Mouse (Mus musculus) kidney, postnatal 4 days (tissue): ENCODE results near the gene Sct.

Experiments
- DNase-seq, 2 experiments: peaks; one replicate each; pipeline ENCODE4 v3.0.0; 2021; ENCODE audit warnings: mixed read lengths in 2 of 2

Gene Sct

DNA sequence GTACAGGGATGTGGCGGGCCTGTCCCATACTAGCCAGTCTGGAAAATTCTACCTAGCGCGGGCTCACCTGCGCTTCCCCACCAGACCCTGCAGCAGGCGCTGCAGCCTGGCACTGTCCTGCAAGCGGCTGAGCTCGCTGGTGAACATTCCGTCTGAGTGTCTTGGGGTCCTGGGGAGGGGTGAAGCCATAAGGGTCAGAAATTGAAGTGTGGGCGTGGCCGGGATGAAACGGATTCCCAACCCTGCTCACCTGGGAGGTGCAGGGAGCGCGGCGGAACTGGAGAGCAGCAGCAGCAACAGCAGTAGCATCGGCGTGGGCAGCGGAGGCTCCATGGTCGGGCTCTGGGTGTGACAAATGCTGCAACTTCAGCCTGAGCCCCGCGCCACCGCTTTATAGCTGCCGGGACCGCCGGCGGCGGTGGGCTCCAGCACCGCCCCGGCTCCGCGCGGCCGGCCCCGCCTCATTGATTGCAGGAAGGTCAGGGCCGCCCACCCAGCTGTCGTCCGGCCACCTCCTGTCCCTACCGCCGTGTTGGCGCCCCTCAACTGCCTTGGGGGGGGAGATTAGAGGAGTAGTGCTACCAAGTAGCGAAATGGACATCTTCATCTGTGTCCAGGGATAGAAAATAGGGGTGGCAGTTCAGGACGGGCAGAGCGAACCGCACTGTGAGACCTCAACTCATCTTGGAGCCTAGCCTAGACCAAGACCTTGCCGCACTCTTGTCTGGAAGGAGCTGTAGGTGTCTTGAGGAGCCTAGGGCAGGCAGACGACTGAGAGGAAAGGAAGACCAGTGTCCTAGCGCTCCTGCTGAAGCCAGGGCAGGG lies at the start of gene Sct:
Gene Sct (minus strand): TSS at position 368 of the 825 bp plus-strand sequence.
- peak; percentile 64 to 76 for DNase-seq

DNA sequence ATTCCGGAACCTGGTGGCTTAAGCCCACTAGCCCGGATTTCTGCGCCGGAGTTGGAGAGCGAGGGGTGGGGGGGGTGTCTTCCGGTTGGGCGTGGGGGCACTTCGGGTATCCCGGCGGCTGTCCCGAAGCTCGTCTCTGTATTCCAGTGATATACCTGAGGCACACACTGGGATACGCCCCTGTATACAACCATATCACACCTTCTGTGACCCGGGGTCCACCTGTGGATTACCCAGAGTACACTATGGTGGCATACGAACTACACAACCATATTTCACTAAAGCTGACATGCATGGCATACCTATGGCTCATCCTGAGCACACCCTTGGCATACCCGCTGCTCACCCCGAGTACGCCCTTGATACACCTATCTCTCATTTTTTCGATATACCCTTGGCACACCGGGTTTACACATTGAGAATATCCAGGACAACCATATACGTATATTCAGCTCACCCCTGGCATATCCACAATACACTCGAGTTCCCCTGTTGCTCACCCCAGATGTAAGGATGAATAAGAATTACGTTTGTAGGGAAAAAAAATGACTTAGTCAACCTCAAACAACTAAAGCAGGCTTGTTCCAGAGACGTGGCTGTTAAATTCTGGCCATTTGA lies 49.5 kb upstream of the Sct start:
- DNase-seq: no peak

DNA sequence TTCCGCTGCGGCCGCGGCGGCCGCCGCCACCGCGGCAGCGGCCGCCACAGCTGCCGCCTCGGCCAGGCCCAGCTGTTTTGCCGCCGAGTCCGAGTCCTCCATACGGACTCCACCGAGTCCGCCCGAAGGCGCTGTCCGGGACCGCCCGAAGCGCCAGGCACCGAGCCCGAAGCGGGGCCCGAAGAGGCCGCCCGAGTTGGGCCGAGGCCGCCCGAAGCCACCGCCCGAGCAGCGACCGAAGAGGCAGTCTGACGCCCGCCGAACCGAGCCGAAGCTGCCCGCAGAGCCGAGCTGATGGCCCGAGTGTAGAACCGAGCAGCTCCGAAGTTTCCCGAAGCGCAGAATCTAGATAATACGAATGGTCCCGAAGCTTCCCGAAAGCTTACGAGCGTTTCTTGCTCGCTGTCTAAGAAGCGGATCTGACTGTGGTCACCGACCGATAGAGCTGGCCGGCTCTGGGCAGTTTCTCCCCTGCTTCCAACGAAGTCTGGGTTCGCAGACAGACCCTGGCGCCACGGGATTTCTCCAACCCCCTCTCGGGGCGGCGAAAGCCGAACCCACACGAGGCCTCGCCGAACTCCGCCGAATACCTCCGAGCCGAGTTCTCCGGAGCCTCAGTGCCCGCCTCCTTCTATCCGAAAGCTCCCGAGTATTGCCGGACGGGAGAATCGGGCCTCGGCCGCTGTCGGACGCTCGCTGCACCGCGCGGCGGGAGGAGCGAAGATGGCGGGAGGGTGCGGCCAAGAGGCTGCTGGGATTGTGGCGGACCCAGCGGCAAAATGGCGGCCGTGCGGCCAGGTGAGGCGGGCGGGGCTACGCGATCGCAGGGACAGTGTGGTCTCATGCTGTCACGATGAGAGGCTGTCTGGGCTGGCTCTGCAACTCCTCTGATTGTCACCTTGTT lies 48.8 kb upstream of the Sct start, which contains the start of the genes Deaf1 and Tmem80:
Gene Deaf1 (minus strand): TSS at position 222 of the 904 bp plus-strand sequence.
Gene Tmem80 (plus strand): TSS at position 271 of the 904 bp plus-strand sequence.
- DNase-seq: peak; percentile 100

DNA sequence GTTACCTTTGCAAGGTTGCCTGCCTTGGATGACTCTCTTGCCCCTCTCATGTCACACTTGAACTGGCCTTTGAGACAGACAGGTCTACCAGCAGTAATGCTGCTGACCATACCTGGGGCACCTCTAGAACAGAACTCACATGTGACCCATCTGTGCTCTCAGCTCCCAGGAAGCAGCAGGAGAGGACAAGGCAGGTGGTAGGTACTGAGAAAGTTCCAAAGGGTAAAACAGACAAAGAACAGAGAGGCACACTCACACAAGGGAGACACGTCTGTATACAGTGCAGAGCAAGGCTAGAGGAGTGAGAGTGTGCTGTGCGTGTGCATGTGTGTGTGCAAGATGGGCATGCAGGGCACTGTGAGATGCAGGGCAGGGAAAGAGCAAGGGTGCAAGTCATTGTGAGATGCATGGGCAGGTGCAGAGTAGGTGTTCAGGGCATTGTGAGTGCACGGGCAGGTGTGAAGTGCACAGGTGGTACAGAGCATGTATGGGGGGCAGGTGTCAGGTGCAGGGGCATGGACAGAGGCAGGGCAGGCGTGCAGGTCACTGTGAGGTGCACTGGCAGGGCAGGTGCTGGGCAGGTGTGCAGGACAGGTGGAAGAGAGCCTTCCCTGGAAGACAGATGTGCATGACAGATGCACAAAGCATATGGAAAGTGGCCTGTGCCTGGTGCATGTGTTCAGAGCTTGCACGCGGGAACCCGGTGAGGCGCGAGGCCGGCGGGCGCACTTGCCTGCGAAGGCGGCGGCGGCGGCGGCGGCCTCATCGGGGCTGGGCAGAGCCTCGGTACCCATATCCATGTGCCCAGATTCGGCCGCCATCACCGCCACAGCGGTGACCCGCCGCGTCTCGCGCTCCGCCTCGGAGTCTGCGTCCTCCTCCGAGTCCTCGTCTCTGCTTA lies 47.9 kb upstream of the Sct start:
- DNase-seq: no peak

DNA sequence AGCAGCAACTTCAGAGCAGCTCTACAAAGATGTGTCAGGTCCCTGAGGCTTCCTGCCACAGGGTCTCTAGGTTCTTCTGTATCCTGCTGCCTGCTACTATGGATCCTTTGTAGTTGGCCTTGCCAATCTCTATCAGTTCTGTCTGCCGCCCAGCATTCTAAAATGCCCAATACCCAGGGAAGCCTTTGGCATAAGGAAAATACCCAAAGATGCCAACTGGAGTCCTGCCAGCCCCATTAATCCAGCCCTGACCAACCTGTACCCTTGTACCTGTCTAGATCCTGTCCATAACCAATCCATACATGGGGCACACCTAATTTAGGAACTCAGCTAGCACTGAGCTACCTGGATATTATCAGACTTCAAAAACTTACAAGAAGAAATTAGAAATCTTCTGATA lies 45.8 kb upstream of the Sct start:
- DNase-seq: no peak

DNA sequence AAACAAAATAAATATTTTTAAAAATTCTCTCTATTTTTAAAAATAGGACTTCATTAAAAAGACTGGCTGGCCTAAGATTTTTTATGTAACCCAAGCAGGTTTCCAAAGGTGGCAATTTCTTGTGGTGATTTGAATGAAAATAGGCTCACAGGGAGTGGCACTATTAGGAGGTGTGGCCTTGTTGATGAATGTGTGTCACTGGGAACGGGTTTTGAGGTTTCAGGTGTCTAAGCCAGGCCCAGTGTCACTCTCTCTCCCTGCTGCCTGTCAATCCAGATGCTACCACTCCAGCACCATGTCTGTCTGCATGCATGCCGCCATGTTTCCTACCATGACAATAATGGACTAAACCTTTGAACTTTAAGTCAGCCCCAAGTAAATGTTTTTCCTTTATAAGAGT lies 40.5 kb upstream of the Sct start:
- no peak for DNase-seq

DNA sequence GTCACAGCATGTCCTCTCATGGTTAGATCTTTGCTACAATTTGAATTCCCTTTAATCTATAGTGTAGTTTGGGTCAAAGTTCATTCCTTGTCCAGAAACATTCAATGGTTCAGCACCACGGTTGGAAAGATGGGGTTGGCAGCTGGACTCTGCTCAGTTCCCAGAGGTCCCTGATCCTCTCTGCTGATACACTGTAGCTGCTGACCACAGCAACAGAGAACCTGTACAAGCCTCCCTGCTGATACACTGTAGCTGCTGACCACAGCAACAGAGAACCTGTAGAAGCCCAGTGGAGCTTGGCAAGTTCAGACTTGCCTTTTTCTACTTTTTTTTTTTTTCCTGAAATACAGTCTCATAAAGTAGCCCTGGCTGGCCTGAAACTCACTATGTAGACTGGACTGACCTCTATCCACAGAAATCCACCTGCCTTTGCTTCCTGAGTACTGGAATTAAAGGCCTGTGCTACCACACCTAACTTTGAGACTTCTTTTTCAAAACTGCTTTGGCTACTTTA lies 38.7 kb upstream of the Sct start:
- no peak for DNase-seq

DNA sequence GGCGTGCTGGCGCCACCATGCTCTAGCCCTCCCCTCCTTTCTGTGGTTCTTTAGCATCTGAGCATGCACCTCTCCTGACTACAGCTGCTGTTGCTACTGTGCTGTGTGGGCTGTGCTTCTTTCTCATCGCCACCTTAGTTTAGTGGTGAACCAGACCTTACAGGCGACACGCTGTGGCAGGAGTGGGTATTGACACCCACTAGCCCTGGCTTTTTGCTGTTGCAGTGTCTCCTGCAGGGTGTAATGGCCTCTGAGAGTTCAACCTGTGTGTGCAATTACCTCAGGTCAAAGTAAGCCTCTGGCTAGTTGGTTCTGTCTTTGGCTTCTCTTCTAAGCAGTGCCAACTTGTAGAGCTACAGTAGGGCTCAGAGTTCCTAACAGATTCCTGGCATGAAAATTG lies 37.0 kb upstream of the Sct start:
- peak; percentile 71 to 79 for DNase-seq

DNA sequence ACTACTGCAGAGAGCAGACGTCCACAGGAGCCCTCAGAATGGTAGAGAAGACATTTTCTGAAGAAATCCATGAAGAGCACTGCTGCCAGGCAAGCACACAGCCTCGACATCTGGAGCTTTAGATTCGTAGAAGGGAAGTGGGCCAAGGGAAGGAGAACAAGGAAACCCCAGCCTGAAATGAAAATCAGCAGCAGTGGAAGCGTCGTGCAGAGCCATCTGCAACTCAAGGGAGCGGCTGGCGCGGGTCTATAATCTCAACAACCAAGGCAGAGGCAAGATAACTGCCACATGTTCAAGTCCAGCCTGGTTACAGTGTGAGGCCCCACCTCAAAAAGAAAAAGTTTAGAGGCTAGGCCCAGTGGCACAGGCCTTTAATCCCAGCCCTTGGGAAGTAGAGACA lies 36.1 kb upstream of the Sct start:
- DNase-seq: no peak

DNA sequence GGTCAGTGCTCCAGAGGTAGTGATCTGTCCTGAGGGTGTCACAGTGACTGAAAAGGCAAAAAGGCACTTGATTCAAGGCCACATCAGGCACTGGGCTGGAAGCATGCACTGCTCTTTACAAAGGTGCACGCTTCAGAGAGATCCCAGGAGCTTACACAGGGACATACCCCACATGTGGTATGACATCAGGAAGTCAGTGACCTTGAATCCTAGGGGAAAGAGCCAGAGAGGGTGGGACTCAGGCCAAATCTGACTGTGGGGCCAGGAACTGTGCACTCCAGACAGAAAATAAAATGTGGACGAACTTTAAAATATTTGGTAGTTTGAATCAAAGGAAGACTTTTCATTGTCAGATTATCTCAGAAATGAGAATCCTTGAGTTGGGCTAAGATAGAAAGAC lies 35.5 kb upstream of the Sct start:
- no peak for DNase-seq

DNA sequence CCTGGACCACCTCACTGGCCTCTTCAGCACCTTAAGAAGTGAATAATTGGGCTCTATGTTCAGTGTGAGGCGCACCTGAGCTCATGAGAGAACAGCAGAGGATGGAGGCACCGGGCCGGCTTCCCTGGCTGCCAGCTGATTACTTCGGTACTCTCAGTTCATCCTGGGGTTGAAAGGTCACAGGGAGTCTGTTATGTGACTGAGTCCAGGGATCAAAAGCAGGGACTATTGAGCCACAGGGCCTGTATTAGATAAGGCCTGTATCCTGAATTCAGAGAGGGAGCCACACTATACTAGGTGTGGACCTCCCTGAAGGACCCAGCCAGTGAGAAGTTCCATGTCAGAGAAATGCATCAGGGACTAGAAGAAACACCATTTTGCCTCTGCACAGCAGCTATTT lies 25.6 kb upstream of the Sct start:
- DNase-seq: no peak

DNA sequence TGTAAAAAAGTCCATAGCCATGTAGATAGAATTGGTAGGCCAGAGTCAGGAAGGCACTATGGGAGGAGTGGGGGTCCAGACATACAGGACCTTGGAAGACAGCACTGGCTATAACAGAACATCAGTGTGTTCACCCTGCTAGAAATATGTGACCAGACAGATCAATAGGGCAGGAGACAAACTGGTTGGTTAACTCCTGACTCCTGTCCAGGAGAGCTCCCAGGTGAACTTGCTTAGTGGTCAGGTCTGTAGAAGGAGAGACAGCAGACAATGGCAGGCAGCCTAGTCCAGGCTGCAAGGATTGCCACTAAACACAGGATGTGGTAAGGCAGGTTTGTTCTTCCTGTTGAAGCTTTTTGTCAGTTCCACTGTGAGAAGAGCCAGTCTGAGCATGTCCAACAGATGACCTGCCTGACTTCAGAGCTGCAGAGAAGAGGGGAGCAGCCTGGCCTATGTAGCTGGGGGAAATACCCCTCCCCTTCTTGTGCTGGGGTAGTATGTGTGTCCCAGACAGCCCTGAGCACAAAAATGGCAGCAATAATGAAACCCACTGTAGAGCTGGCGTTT lies 23.9 kb upstream of the Sct start:
- DNase-seq: no peak

DNA sequence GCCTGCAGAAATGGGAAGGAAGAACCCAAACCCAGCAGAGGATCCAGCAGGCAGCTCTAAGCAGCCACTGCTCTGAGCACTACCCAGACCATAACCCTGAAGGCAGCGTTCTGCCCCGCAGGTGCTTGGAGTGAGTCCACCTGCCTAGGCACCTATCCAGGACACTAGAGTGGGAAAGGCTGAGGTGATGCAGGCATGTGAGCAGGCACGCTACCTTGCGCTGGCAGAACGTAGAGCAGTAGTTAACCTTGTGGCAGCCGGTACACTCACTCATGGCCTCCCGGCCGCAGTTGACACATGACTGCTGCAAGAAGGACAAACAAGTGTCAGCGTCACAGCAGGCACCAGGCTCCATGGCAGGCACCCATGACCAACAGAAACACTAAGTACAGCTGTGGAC lies 22.5 kb upstream of the Sct start:
- no peak for DNase-seq

DNA sequence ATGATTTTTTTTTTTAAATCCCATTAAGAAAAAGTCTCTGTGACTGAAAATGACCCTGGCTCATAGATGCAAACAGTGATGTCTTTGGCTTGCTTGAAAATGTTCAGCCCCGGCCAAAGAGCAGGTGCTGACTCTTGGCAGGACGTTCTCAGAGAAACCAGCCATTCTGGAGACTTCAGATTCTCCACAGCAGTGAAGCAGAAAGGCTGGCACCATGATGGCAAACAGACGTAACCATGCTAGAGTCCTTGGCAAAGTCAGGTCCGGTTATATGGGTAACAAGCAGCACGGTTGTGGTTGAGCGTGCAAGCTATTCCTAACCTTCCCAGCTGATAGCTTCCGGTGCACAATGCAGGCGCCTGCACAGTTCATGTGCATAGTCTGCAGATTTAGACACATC lies 20.2 kb upstream of the Sct start:
- no peak for DNase-seq

DNA sequence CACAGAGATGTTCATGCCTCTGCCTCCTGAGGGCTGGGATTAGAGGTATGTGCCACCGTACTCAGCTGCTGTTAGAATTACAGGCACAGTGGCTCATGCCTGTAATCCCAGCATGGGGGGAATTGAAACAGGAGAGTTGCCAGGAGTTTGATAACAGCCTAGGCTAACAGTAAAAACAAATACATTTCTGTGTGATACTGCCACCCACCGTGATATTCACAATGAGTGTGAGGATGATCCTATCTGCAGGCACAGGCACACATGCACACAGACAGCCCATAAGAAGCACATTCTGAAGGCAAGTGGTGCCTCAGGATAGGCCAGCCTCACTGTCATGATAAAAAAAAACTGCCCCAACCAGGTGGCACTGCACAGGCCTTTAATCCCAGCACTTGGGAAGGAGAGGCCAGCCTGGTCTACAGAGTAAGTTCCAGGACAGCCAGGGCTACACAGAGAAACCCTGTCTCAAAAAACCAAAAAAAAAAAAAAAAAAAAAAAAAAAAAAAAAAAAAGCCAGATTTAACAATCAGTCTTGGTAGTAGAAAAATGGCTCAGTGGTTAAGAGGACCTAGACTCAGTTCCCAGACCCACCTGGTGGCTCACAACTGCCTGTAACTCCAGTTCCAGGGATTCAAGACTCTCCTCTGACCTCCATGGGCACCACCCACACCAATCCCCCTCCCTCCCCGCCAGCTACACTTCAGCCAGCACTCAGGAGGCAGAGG lies 19.2 kb upstream of the Sct start:
- no peak for DNase-seq

DNA sequence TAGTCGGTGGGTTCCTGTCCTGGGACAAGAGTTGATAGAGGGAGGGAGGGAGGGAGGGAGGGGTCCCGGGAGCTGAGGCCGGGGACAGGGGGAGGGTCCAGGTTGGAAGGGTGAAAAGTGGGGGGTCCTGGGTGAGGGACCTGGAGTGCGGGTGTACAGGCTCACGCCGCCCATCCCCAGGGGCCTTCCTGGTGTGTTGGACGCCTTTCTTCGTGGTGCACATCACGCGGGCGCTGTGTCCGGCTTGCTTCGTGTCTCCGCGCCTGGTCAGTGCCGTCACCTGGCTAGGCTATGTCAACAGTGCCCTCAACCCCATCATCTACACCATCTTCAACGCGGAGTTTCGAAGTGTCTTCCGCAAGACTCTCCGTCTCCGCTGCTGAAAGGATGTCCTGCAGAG lies 15.5 kb upstream of the Sct start:
- DNase-seq: peak in 1 of 2 experiments; percentile 16

DNA sequence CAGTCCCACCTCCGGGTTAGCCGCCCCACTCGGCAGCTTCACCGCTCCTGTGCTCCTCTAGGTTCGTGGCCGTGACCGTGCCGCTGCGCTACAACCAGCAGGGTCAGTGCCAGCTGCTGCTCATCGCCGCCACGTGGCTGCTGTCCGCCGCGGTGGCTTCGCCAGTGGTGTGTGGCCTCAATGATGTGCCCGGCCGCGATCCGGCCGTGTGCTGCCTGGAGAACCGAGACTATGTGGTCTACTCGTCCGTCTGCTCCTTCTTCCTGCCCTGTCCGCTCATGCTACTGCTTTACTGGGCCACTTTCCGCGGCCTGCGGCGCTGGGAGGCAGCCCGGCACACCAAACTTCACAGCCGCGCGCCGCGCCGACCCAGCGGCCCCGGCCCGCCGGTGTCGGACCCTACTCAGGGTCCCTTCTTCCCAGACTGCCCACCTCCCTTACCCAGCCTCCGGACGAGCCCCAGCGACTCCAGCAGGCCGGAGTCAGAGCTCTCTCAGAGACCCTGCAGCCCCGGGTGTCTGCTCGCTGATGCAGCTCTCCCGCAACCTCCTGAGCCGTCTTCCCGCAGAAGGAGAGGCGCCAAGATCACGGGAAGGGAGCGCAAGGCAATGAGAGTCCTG lies 15.0 kb upstream of the Sct start:
- peak; percentile 56 to 66 for DNase-seq

DNA sequence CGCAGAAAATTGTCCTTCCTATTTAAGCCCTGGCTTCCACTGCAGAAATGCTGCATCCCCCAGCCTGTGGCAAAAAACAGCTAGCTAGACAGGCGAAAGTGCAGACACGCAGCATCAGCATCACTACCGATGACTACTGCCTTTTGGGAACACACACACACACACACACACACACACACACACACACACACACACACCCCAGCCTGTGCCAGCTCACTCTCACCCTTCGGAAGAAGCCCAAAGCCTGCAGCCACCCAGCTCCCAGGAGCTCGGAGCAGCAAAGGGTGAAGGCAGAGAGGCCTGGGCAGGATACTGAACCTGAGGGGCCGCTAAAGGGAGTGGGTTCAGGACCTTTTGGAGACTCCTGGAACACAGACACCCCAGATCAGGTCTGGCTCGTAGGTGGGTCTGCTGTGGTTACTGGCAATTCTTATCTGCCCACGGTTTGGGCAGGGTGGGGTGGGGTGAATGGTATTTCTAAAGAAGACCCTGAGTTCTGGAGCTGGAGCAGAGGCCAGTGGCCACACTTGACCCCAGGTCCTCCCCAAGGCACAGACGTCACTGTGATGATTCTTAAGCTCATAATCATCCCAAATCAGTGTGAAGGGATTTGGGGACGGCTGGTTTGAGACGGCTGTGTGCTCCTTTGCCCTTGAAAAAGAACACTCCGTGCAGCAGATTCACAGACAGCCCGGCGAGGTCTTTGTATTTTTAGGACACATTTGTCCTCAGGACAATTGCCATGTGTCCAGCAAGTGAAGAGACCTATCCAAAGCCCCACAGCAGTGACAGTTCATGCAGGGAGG lies 13.9 kb upstream of the Sct start:
- DNase-seq: no peak

DNA sequence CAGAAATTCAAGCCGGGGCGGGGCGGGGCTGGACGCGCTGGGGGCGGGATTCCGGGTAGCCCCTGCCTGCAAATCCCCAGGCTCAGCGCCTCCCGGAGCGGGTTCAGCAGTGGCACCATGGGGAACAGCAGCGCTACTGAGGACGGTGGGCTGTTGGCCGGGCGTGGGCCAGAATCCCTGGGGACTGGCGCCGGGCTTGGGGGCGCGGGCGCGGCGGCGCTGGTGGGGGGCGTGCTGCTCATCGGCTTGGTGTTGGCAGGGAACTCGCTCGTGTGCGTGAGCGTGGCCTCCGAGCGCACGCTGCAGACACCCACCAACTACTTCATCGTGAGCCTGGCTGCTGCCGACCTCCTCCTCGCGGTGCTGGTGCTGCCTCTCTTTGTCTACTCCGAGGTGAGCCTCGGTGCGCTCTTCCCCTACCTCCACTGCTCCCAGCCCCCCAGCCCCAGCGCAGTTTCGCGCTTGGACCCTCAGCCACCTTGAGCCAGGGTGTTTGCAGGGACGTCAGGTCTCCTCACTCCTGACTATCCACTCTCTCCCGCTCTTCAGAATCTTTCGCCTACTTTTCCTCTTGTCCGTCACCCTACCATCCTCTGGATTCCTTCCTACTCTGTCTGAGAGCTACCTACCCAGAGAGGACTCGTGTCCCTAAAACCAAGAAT lies 13.1 kb upstream of the Sct start, which contains the start of gene Drd4:
Gene Drd4 (plus strand): TSS at position 86 of the 662 bp plus-strand sequence.
- DNase-seq: peak; percentile 67 to 73
